Mouse (Mus musculus) stomach, embryonic 15.5 days (tissue): ENCODE data around the gene Olfr993. TPM values are rescaled to one million over a fixed set of nuclear protein-coding genes. Genes with fewer than 3 reads are reported as not detected.

Experiments used
- ATAC-seq: fragments of 200-750 bp; cut with Nextera tagmentation; 2 replicates; pipeline ENCODE4 v1.8.0; 2017; ENCODE audit warnings: low read depth, moderate number of reproducible peaks, moderate TSS enrichment; ENCODE audit not compliant: insufficient read depth, low FRiP score
- H3K27ac ChIP-seq: fragments of 300-500 bp; sonication (generic); 2 replicates; pipeline ENCODE4 v1.5.1; 2015; ENCODE audit warnings: mild to moderate bottlenecking, inconsistent platforms
- H3K27me3 ChIP-seq: fragments of 300-500 bp; sonication (generic); replicated peaks from 2 replicates; pipeline ENCODE4 v1.6.1; 2015; ENCODE audit warnings: inconsistent platforms
- H3K36me3 ChIP-seq: fragments of 300-500 bp; sonication (generic); 2 replicates; pipeline ENCODE4 v1.6.1; 2015; ENCODE audit warnings: inconsistent platforms
- H3K4me1 ChIP-seq: fragments of 300-500 bp; sonication (generic); 2 replicates; pipeline ENCODE4 v1.6.1; 2015; ENCODE audit warnings: inconsistent platforms
- H3K4me2 ChIP-seq: fragments of 300-500 bp; sonication (generic); 2 replicates; pipeline ENCODE4 v1.6.1; 2015; ENCODE audit warnings: mild to moderate bottlenecking, inconsistent platforms
- H3K4me3 ChIP-seq: fragments of 300-500 bp; sonication (generic); replicated peaks from 2 replicates; pipeline ENCODE4 v1.5.1; 2015; ENCODE audit warnings: inconsistent platforms
- H3K9ac ChIP-seq: fragments of 300-500 bp; sonication (generic); 2 replicates; pipeline ENCODE4 v1.6.1; 2015; ENCODE audit warnings: inconsistent platforms
- H3K9me3 ChIP-seq: fragments of 300-500 bp; sonication (generic); 2 replicates; pipeline ENCODE4 v1.6.1; 2016; ENCODE audit warnings: inconsistent platforms
- WGBS: fragments of 180-500 bp; shearing (Covaris S2); methylation state at CpG from one replicate; pipeline ENCODE4 v1.1.7; 2015; 5-methylcytosine and 5-hydroxymethylcytosine counted together
- polyA plus RNA-seq: library from polyadenylated mRNA; unstranded; fragments of >200 nt; fragmentation: Nextera tagmentation; extraction: Ambion mirVana; gene quantifications from 2 replicates; pipeline ENCODE4 v1.2.1, GENCODE M21; 2015

The Olfr993 gene
- not detected in 2 replicates for polyA plus RNA-seq

DNA sequence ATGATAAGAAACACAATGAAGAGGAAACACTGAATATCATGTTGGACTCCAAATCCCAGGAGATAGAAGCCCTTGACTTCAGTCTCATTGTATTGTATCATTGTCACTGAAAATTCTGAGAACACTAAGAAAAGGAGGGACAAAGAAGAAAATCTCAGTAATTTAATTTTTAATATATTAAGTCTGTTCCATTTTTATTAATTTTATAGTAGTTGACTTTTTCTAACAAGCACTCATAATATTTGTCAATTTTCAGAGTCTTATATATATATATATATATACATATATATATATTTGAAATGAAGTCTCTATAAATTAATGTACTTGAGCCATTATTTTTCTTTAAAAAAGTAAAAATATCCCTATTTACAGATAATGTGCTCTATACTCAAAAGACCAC is at the start of gene Olfr993:
Gene Olfr993, minus strand, starts transcription at position 101 of the 400 bp plus-strand sequence.
- Histone ChIP-seq H3K9me3 (no peaks in the 10 kb centered on the region), H3K27ac (no peak within 1 kb of the TSS), H3K4me1 (no peaks in the 10 kb centered on the region), H3K4me2 (no peak within 1 kb of the TSS), H3K9ac (no peak within 1 kb of the TSS), H3K4me3 (no peak within 1 kb of the TSS), H3K27me3 (no peaks in the 10 kb centered on the region), H3K36me3 (no peaks in the 10 kb centered on the region)
- ATAC-seq: no peak

DNA sequence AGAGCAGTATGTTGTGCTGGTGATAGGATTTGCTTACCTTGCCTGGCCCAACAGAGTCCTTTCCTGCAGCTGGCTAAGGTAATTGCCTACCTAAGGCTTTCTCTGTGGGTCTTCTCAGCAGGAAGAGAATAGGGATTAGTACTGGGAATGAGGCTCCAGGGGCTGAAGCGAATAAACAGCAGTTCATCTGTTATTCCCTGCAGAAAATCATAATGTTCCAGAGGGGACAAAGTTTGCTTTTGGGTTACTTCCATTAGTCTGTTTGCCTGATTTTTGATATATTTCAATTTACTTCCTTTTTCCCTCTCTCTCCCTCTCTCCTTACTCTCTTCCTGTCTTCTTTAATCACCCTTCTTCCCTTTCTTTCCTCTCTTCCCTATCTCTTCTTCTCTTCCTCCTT is 28.9 kb upstream of the Olfr993 start, which contains the start of gene Olfr995:
Gene Olfr995, minus strand, starts transcription at position 101 of the 400 bp plus-strand sequence.
- Histone ChIP-seq H3K4me1 (no peaks in the 10 kb centered on the region), H3K9ac (no peak within 1 kb of the TSS), H3K4me3 (no peak within 1 kb of the TSS), H3K27ac (no peak within 1 kb of the TSS), H3K36me3 (no peaks in the 10 kb centered on the region), H3K4me2 (no peak within 1 kb of the TSS), H3K9me3 (no peaks in the 10 kb centered on the region), H3K27me3 (no peaks in the 10 kb centered on the region)
- no peak for ATAC-seq
- WGBS: 29% methylated on average over 1 of the region's 1 CpGs

DNA sequence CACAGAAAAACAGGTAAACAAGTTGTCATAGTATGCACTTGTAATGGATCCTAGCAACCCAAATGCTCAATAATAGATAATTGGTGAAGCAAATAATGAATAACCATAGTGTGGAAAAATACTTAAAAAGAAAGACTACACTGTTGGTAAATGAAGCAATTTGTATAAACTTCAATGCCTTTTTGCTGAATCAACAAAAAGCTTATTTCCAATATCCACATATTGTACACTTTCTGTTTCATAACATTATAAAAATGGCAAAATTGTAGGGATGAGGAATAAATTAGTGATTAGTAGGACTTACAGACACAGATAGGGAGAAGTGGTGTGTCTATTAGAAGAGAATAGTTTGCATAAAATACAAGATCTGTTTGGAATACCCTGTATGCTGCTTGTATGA is 27.9 kb upstream of the Olfr993 start:
- Histone ChIP-seq H3K9me3 (no peaks in the 10 kb centered on the region), H3K4me2 (no peak overlapping the region), H3K36me3 (no peaks in the 10 kb centered on the region), H3K27ac (no peak overlapping the region), H3K4me3 (no peak overlapping the region), H3K27me3 (no peaks in the 10 kb centered on the region), H3K9ac (no peak overlapping the region), H3K4me1 (no peaks in the 10 kb centered on the region)
- ATAC-seq: no peak

DNA sequence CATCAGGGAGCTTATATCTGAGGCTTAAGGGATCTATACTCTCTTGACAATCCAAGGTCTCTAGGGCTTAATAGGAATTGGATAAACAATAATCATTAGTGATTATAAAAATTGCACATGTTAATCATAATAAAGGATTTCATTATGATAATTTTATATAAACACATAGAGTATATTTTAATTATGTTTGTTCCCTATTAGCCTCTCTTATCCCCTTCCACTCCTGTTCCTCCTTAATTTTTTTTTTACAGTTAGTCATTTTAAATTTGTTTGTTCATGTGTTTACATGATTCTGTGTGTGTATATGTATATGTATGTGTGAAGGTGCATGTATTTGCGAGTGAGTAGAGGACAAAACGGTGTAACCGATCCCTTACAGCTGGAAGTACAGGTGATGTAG is 21.7 kb upstream of the Olfr993 start, which contains the start of gene Olfr994:
Gene Olfr994, minus strand, starts transcription at position 101 of the 400 bp plus-strand sequence.
- Histone ChIP-seq H3K4me1 (no peaks in the 10 kb centered on the region), H3K27ac (no peak within 1 kb of the TSS), H3K9me3 (no peaks in the 10 kb centered on the region), H3K27me3 (no peaks in the 10 kb centered on the region), H3K4me3 (no peak within 1 kb of the TSS), H3K4me2 (no peak within 1 kb of the TSS), H3K9ac (no peak within 1 kb of the TSS), H3K36me3 (no peaks in the 10 kb centered on the region)
- ATAC-seq: no peak
- WGBS: 87% methylated on average over 3 of the region's 3 CpGs

DNA sequence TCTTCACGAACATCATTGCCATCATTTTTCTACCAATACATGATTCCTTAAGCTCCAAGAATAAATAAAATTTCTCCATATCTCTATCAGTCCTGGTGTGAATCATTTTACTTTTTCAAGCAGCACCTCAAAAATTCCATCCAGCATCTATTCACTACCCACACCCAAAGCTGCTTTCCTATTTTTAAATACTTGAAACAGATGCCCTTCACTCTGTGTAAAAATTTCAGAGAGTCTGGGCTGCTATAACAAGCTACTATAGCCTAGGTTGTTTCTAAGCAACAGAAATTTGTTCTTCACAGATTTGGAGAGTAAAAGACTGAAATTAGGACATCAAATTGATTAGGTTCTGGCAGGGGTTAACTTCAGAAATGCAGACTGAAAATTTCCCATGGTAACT is 11.2 kb upstream of the Olfr993 start:
- H3K4me3 ChIP-seq: no peak overlapping the region
- no peak overlapping the region for H3K9ac ChIP-seq
- no peaks in the 10 kb centered on the region for H3K9me3 ChIP-seq
- no peaks in the 10 kb centered on the region for H3K36me3 ChIP-seq
- no peak overlapping the region for H3K27ac ChIP-seq
- no peak for ATAC-seq
- H3K27me3 ChIP-seq: no peaks in the 10 kb centered on the region
- no peak overlapping the region for H3K4me2 ChIP-seq
- H3K4me1 ChIP-seq: no peaks in the 10 kb centered on the region
- 78% methylated on average over 1 of the region's 1 CpGs for WGBS

DNA sequence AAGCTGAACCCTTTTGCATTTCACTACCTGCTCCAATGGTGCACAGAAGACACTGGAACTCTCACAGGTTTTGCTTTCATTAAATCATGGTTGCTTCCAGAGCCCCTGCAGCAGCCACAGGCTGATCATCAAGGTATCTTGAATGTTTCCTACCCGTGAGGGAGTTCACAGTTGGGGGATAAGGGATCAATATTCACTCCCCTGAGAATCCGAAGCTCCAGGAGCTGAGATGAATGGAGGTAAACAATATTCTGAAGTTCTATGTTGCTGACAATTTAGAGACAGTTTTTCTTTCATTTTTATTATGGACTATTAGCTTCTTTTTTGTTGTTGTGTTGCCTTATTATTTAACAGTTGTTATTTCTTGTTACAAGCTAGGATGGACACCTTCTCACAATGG is 5.3 kb downstream of the Olfr993 start, which contains the start of gene Olfr992:
Gene Olfr992, minus strand, starts transcription at position 101 of the 400 bp plus-strand sequence.
- no peak within 1 kb of the TSS for H3K27ac ChIP-seq
- no peak within 1 kb of the TSS for H3K4me2 ChIP-seq
- no peak within 1 kb of the TSS for H3K4me3 ChIP-seq
- H3K27me3 ChIP-seq: no peaks in the 10 kb centered on the region
- H3K4me1 ChIP-seq: no peaks in the 10 kb centered on the region
- WGBS: 40% methylated on average over 2 of the region's 2 CpGs
- H3K9ac ChIP-seq: no peak within 1 kb of the TSS
- H3K36me3 ChIP-seq: no peaks in the 10 kb centered on the region
- ATAC-seq: no peak
- H3K9me3 ChIP-seq: no peaks in the 10 kb centered on the region

Other genes with a start within 250 kb of the Olfr993 start
- 2.8 and 3.5 TPM in 2 replicates for gene Lrrc55, start 217.7 kb downstream of the Olfr993 start, polyA plus RNA-seq
- gene Olfr987, start 75.6 kb downstream of the Olfr993 start, polyA plus RNA-seq: not detected in 2 replicates
- gene Olfr988, start 51.6 kb downstream of the Olfr993 start, polyA plus RNA-seq: not detected in 2 replicates
- not detected in 2 replicates for gene Olfr992, start 5.4 kb downstream of the Olfr993 start, polyA plus RNA-seq
- gene Olfr994, start 21.6 kb upstream of the Olfr993 start, polyA plus RNA-seq: not detected in 2 replicates
- gene Olfr995, start 28.8 kb upstream of the Olfr993 start, polyA plus RNA-seq: not detected in 2 replicates
- 5.4 and 8.7 TPM in 2 replicates for gene 4833423E24Rik, start 104.1 kb upstream of the Olfr993 start, polyA plus RNA-seq
- gene Olfr996, start 164.3 kb upstream of the Olfr993 start, polyA plus RNA-seq: not detected in 2 replicates
- not detected in 2 replicates for gene Olfr998, start 174.1 kb upstream of the Olfr993 start, polyA plus RNA-seq
- gene Olfr1000, start 197.0 kb upstream of the Olfr993 start, polyA plus RNA-seq: not detected in 2 replicates
- not detected in 2 replicates for gene Olfr1002, start 235.8 kb upstream of the Olfr993 start, polyA plus RNA-seq
- not detected in 2 replicates for gene Olfr154, start 249.6 kb upstream of the Olfr993 start, polyA plus RNA-seq